Mouse (Mus musculus): Measurements from ENCODE around the gene Ddx39. TPM values are rescaled to one million over a fixed set of nuclear protein-coding genes. Genes with fewer than 3 reads are reported as not detected.

Gene Ddx39
- polyA plus RNA-seq, 1 experiment from 2014 or later = 357 TPM

DNA sequence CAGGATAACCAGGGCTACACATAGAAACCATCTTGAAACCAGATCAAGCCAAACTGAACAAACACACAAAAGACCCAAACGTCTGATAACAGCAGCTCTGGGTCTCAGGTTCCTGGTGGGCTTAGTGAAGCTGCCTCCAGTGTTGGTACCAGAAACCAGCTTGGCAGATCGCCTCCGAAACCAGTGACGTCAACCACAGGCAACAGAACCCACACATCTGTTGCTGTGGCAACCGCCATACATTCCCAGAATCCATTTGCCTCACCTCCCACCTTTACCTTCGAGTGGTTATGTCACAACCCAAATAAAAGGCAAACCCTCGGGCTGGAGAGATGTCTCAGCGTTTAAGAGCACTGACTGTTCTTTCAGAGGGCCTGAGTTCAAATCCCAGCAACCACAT is 7.4 kb upstream of the Ddx39 start:
- no peak overlapping the region for H3K4me3 ChIP-seq
- DNase-seq (ENCODE audit: low spot score) = no peak
- no peaks in the 10 kb centered on the region for H3K27me3 ChIP-seq (ENCODE audit: low read depth, poor library complexity, severe bottlenecking)
- no peaks in the 10 kb centered on the region for H3K9me3 ChIP-seq (replicated peaks)
- no peaks in the 10 kb centered on the region for H3K4me1 ChIP-seq
- H3K36me3 ChIP-seq = no peaks in the 10 kb centered on the region
- 80% methylated on average over 8 of the region's 8 CpGs for WGBS
- no peak overlapping the region for H3K27ac ChIP-seq (replicated peaks)

DNA sequence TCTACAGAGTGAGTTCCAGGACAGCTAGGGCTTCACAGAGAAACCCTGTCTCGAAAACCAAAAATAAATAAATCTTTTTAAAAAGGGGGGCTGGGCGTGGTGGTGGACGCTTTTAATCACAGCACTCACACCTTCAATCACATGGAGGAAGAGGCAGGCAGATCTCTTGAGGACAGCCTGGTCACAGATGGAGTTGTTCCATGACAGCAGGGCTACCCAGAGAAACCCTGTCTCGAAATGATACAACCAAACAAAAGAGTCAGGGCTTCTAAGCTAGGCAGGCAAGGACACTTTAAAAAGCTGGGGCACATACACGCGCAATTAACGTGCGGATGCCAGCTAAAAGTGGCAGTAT is 324 bp upstream of the Ddx39 start:
- Histone ChIP-seq H3K27me3 (ENCODE audit: low read depth, poor library complexity, severe bottlenecking) (no peaks in the 10 kb centered on the region), H3K27ac (replicated peaks) (peak overlapping the region; percentile 96), H3K4me1 (peaks cover 17% of the 10 kb centered on the region), H3K9me3 (replicated peaks) (no peaks in the 10 kb centered on the region), H3K36me3 (peaks cover 8% of the 10 kb centered on the region), H3K4me3 (peak overlapping the region; percentile 78)
- DNase-seq (ENCODE audit: low spot score) = no peak
- 17% methylated on average over 8 of the region's 8 CpGs for WGBS

DNA sequence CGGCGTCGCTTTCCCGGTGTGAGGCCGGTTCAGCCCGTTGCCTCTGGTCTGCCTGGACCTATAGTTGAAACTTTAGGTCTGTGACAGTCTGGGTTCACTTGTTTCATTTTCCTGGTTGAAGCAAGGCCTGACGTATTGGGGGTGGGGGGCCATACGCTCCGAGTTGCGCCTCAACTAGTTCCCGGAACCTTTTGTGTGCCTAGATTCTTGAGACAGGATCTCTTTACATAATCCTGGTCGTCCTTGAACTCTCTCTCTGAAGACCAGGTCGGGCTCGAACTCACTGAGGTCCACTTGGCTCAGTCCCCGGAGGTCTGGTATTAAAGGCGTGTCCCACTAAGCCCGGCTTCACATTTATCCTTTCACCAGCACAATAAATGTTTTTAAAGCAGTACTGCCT is 794 bp downstream of the Ddx39 start:
- H3K4me1 ChIP-seq = peaks cover 17% of the 10 kb centered on the region
- no peaks in the 10 kb centered on the region for H3K27me3 ChIP-seq (ENCODE audit: low read depth, poor library complexity, severe bottlenecking)
- 2% methylated on average over 17 of the region's 17 CpGs for WGBS
- no peak for DNase-seq (ENCODE audit: low spot score)
- peaks cover 19% of the 10 kb centered on the region for H3K36me3 ChIP-seq
- no peaks in the 10 kb centered on the region for H3K9me3 ChIP-seq (replicated peaks)
- H3K27ac ChIP-seq (replicated peaks) = peak overlapping the region; percentile 96
- peak overlapping the region; percentile 78 for H3K4me3 ChIP-seq

DNA sequence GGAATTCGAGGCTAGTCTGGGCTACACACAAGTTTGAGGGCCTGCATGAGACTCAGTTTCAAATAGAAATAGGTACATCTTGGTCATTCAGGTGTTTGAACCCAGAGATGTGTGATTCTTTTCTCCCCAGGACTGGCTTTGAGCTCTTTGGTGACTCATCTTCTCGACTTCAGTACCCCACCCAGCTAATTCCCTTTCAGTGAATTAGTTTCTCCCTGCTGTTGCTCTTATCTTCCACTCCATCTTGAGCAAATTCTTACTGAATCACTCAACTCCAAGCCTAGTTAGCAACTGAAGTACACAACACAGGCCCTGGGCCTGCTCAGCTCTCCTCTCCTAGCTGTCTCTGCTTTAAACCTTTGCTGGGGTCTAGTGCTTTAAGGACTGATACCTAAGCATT is 1.6 kb downstream of the Ddx39 start:
- no peak for DNase-seq (ENCODE audit: low spot score)
- Histone ChIP-seq H3K27ac (replicated peaks) (no peak overlapping the region), H3K4me1 (peaks cover 17% of the 10 kb centered on the region), H3K4me3 (peak overlapping the region; percentile 78), H3K36me3 (peaks cover 27% of the 10 kb centered on the region), H3K27me3 (ENCODE audit: low read depth, poor library complexity, severe bottlenecking) (no peaks in the 10 kb centered on the region), H3K9me3 (replicated peaks) (no peaks in the 10 kb centered on the region)
- WGBS = 81% methylated on average over 2 of the region's 2 CpGs

DNA sequence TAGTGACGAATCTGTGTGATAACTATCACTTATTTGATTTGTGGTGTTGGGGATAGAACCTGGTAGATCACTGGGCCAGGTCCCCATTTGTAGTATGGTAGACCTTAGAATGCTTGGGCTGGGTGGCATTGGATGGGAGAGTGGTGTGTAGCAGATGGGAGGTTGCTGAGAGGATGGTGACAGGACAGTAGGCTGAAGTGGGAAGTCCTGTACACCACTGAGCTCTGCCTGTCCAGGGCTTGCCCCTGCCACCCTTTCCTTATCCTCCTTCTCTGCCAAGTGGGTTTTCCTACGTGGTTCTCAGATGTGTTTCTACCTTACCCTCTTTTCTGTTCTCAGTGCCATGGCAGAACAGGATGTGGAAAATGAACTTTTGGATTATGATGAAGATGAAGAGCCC is 4.1 kb downstream of the Ddx39 start:
- Histone ChIP-seq H3K4me1 (peaks cover 17% of the 10 kb centered on the region), H3K36me3 (peaks cover 52% of the 10 kb centered on the region), H3K4me3 (no peak overlapping the region), H3K9me3 (replicated peaks) (no peaks in the 10 kb centered on the region), H3K27ac (replicated peaks) (no peak overlapping the region), H3K27me3 (ENCODE audit: low read depth, poor library complexity, severe bottlenecking) (no peaks in the 10 kb centered on the region)
- WGBS = 85% methylated on average over 2 of the region's 2 CpGs
- no peak for DNase-seq (ENCODE audit: low spot score)

DNA sequence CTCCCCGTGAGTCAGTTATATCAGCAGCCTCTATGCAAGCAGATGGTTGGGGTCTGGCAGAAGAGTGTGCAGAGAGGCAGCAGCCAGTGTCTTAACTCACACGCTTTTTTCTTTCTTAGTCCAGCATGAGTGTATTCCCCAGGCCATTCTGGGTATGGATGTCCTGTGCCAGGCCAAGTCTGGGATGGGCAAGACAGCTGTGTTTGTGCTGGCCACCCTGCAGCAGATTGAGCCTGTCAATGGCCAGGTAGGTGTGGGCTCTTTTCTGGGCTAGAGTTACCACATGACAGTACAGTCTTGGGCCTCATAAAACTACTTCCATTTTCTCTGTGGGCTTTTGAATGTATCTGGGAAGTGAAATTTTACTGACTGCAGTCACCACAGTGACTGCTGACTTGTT is 4.7 kb downstream of the Ddx39 start:
- Histone ChIP-seq H3K9me3 (replicated peaks) (no peaks in the 10 kb centered on the region), H3K4me1 (peaks cover 17% of the 10 kb centered on the region), H3K27me3 (ENCODE audit: low read depth, poor library complexity, severe bottlenecking) (no peaks in the 10 kb centered on the region), H3K36me3 (peaks cover 59% of the 10 kb centered on the region), H3K27ac (replicated peaks) (no peak overlapping the region), H3K4me3 (no peak overlapping the region)
- no peak for DNase-seq (ENCODE audit: low spot score)
- 97% methylated on average over 2 of the region's 2 CpGs for WGBS

DNA sequence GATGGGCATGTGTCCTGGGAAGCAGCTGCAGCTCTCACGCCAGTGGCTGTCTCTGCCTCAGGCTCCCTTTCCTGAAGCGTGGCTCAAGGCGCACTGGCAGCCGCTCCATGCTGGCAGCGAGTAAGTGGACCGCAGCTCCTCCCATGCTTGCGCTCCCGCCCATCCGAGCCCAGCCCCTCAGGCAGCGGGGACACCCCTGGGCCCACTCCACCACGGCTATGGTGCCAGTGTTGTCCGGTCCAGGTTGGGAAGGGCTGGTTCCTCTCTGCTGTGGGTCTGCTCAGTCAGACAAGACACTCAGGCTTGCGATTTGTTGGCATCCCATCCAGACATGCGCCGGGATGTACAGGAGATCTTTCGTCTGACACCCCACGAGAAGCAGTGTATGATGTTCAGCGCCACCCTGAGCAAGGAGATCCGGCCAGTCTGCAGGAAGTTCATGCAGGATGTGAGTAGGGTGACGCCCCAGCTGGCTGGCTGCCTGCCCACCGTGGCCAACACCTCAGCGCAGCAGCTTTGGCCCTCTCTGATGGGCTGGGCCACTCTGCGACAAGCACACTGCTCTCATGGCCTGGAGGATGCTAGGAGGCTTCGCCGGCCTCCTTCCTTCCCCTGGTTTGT is 6.5 kb downstream of the Ddx39 start:
- Histone ChIP-seq H3K27ac (replicated peaks) (no peak overlapping the region), H3K36me3 (peaks cover 76% of the 10 kb centered on the region), H3K9me3 (replicated peaks) (no peaks in the 10 kb centered on the region), H3K4me3 (peak overlapping the region; percentile 0; the same call in 1 of the 2 replicates), H3K27me3 (ENCODE audit: low read depth, poor library complexity, severe bottlenecking) (no peaks in the 10 kb centered on the region), H3K4me1 (peaks cover 10% of the 10 kb centered on the region)
- no peak for DNase-seq (ENCODE audit: low spot score)
- 92% methylated on average over 25 of the region's 25 CpGs for WGBS

DNA sequence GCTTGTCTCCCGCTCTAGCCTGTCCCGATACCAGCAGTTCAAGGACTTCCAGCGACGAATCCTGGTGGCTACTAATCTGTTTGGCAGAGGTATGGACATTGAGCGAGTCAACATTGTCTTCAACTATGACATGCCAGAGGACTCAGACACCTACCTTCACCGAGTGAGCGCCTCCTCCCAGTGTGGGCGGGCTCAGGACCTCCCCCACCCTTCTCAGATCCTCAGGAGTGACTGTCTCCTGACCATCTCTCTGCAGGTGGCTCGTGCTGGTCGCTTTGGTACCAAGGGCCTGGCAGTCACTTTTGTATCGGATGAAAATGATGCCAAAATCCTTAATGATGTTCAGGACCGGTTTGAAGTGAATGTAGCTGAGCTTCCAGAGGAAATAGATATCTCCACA is 7.7 kb downstream of the Ddx39 start:
- H3K4me1 ChIP-seq = no peaks in the 10 kb centered on the region
- H3K27me3 ChIP-seq (ENCODE audit: low read depth, poor library complexity, severe bottlenecking) = no peaks in the 10 kb centered on the region
- H3K36me3 ChIP-seq = peaks cover 76% of the 10 kb centered on the region
- no peak overlapping the region for H3K27ac ChIP-seq (replicated peaks)
- no peaks in the 10 kb centered on the region for H3K9me3 ChIP-seq (replicated peaks)
- no peak overlapping the region for H3K4me3 ChIP-seq
- 92% methylated on average over 12 of the region's 12 CpGs for WGBS
- no peak for DNase-seq (ENCODE audit: low spot score)

DNA sequence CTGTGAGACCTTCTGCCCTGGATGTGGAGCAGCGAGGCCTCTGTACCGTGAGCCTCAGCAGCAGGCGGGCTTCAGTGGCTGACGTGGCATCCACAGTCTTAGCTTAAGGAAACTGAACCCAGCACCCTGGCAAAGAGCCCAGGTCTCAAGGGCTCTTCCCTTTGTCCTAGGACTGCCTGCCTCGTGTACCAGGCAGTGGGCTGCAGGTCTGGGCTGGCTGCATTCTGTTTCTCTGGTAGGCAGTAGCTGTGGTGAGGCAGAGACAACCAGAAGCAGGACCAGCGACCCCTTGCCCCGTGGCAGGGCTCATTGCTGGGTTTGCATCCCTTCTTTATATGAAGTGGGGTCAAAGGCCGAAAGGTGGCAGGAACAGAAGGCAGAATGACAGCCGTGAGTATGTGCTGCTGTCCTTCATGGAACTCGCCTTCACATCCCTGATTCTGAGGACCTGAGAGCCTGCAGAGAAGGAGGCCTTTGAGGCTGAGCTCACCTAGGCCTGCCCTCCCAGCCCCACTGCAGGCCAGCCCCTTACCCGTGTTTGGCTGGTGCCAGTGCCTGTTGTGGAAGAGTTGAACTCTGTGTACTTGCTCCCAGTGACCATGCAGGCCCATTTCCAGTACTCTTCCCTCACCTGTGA is 8.6 kb downstream of the Ddx39 start:
- Histone ChIP-seq H3K27ac (replicated peaks) (no peak overlapping the region), H3K4me3 (no peak overlapping the region), H3K36me3 (peaks cover 76% of the 10 kb centered on the region), H3K27me3 (ENCODE audit: low read depth, poor library complexity, severe bottlenecking) (no peaks in the 10 kb centered on the region), H3K4me1 (no peaks in the 10 kb centered on the region), H3K9me3 (replicated peaks) (no peaks in the 10 kb centered on the region)
- no peak for DNase-seq (ENCODE audit: low spot score)
- 91% methylated on average over 11 of the region's 11 CpGs for WGBS

DNA sequence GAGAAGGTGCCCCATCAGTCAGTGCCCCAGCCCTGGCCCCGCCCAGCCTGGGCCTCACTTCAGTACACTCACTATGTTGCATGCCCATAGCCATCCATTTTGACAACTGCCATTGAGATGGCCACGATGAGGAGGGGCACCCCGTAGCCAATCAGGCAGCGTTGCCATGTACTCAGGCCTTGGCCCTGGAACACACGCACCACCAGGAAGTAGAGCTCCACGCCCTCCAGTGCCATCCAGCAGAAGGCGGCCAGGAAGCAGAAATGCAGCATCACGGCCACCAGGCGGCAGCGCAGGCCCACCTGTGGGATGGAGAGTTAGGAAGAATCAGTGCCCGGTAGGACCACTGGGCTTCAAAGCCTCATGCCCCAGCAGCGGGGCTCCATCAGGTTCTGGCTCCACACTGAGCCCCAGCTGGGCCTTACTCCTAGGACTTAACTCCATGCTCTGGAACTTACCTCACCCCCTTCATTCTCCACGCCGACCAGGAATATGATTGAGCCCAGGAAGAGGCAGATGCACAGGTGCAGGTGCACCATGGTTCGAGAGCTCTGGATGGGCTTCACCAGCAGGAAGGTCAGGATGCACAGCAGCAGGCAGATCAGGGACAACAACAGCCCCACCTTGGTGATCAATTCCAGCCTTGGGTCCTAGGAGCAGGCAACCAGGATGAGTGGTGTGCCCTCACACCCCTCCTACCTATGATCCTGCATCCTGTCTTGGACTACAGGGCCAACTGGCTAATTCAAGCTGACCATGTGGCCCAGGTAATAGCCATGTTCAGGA is 9.9 kb downstream of the Ddx39 start:
- H3K36me3 ChIP-seq = peaks cover 65% of the 10 kb centered on the region
- no peaks in the 10 kb centered on the region for H3K9me3 ChIP-seq (replicated peaks)
- H3K27ac ChIP-seq (replicated peaks) = no peak overlapping the region
- peak; percentile 74 for DNase-seq (ENCODE audit: low spot score)
- H3K4me3 ChIP-seq = no peak overlapping the region
- no peaks in the 10 kb centered on the region for H3K27me3 ChIP-seq (ENCODE audit: low read depth, poor library complexity, severe bottlenecking)
- H3K4me1 ChIP-seq = no peaks in the 10 kb centered on the region
- 48% methylated on average over 15 of the region's 15 CpGs for WGBS

DNA sequence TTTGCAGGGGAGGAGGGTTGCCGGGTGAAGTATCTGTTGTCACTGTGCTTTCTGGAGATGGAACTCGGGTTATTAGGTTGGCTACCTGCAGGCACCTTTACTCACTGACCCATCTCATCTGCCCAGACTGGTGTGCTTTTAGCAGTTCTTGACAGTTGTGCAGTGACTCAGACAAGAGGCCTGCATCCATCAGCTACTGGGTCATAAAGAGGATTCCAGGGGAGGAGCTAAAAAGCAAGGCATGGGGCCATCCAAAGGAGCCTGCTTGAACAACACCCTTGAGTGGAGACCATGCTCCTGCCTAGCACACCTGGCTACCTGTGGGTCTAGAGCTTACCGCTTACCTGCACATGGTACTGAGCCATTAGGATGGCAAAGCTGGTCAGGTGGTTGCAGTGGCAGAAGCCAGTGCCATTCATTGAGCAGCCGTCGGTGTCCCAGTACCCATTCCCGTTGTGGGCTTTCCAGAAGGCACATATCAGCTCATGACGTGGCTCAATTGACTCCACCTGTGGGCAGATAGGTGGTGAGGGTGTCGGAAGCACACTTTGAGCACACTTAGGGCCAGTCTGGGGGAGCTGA is 10.6 kb downstream of the Ddx39 start:
- Histone ChIP-seq H3K27ac (replicated peaks) (no peak overlapping the region), H3K36me3 (peaks cover 58% of the 10 kb centered on the region), H3K9me3 (replicated peaks) (no peaks in the 10 kb centered on the region), H3K4me3 (no peak overlapping the region), H3K4me1 (no peaks in the 10 kb centered on the region), H3K27me3 (ENCODE audit: low read depth, poor library complexity, severe bottlenecking) (no peaks in the 10 kb centered on the region)
- 95% methylated on average over 8 of the region's 8 CpGs for WGBS
- no peak for DNase-seq (ENCODE audit: low spot score)

DNA sequence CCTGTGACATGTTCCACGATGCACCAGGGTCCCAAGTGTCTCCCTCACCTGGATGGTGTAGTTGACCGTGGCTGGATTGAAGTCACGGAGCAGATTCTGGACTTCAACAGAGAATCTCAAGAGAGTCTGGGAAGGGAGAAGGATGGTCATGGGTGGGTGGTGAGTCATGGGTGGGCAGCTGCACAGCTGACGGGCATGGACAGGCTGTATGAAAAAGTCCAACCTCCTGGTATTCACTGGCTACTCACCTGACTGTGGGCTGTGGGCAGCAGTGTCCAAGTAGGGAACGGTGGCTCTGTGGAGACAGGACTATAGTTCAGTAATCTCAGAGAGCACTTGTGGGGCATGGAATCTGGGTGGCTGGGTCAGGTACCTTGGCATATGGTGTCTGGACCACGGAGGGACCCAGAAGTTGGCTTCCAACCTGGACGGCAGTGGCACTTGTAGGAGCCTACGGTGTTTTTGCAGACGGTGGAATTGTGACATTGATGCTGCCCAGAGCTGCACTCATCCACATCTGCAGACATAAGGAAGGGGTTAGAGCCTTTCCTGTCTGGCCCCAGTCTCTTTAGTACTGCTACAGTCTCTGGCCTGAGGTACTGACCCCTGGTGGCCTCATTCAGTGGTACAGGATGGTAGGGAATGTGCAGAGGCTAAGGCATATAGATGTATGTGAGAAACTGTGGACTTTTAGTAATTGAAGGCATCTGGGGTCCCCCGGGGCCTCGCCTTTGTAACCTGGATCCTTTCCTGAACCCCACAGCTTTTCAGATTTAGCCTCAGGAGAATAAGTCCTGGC is 14.2 kb downstream of the Ddx39 start:
- 85% methylated on average over 11 of the region's 11 CpGs for WGBS

More for the DNA sequence above, 14.2 kb downstream of the Ddx39 start:
- H3K36me3 ChIP-seq = peaks cover 22% of the 10 kb centered on the region
- H3K27me3 ChIP-seq (ENCODE audit: low read depth, poor library complexity, severe bottlenecking) = peaks cover 7% of the 10 kb centered on the region
- H3K27ac ChIP-seq (replicated peaks) = no peak overlapping the region
- H3K4me1 ChIP-seq = peaks cover 6% of the 10 kb centered on the region
- no peaks in the 10 kb centered on the region for H3K9me3 ChIP-seq (replicated peaks)
- H3K4me3 ChIP-seq = no peak overlapping the region
- peak; percentile 45 for DNase-seq (ENCODE audit: low spot score)

Data from midbrain, embryonic 10.5 days (tissue).